Mouse (Mus musculus): ENCODE measurements around the gene Tuba1b.
A peak's percentile ranks its signal among the peaks of the same experiment; 100 is the strongest.
"Not testable (repeated sequence)": the region's sequence is repeated elsewhere in the genome, so short reads cannot be mapped to it uniquely, and the experiment has no call there.

The Tuba1b gene

GRCm38 (mm10) chr15:98953401-98954356, 19.3 kb upstream of the Tuba1b start, which contains the start of the genes Gm49450 and Tuba1a:
Gene Gm49450 (minus strand): TSS chr15:98953551.
Gene Tuba1a (minus strand): TSS chr15:98953703.
- DNase-seq = peak; percentile 93 to 95

DNA sequence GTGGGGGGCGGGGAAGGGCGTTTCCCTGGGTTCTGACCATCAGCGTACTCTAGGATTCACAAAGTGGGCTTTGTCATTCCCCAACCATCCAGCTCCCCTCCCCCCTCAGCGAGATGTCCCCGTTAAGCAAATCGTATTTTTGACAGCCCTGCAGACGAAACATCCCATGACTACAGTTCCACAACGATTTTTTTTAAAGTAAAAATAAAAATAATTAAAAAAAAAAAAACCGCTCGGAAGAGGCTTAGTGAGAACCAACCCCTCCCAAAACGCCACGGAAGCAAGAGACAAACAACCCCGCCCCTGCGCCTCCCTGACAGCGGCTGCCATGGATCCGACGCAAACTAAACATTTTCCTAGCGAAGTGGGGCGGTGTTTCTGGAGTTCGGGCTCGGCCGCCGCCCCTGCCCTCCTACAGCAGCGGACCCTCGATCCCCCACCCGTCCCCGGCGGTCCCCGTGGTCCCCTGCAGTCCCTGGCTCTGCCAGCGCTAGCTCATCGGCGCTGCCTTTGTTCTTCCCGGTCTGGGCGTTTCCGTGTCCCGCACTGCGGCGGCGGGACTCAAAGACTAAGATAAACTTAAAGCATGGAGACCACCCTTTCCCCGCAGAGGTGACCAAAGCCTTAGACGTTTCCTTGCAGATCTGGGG, 18.5 kb upstream of the Tuba1b start:
- peak; percentile 78 to 84 for DNase-seq

DNA sequence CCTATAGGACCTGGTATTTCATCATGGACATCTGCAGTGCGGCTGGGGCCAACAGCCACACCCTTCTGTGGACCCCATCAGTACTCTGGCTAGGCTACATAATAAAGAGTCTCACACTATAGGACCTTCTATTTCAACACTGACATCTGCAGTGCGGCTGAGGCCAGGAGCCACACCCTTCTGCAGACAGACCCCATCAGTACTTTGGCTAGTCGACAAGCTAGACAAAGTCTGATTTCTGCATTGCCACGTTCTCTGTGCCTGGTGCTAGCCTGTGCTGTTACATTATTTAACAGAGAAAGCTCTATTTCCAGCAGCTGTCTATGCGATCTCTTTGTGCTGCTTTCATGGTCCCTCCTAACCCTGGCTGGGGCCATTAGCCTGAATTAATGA, 17.7 kb upstream of the Tuba1b start:
- no peak for DNase-seq

DNA sequence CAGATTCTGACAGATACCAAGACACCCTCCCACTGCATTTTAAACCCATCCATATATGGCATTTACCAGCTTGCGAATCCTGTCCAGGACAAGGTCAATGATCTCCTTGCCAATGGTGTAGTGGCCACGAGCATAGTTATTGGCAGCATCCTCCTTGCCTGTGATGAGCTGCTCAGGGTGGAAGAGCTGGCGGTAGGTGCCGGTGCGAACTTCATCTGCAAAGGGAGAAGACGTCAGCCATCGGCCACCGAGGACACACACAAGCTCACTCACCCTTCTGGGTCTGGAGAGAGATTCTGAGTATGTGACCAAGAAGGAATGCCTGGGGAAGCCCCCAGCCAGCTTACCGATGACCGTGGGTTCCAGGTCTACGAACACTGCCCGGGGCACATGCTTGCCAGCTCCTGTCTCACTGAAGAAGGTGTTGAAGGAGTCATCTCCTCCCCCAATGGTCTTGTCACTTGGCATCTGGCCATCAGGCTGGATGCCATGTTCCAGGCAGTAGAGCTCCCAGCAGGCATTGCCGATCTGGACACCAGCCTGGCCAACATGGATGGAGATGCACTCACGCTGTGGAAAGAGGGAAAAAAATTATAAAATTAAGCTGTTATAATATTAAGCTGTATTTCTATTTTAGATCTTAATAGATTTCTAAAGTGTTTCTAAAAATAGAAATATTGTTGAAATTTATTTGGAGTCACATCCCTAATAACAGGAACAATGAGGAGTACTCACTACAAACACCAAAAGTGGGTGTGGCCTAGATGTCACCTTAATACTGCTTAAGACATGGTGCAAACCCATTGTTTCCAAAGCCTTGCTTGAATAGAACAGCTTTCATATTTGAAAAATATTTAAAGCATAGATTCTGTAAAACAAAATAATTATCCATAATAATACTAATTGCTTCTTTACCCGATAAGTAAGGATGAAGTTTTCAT, 17.0 kb upstream of the Tuba1b start:
- not testable (repeated sequence) for DNase-seq

- no peak for DNase-seq
Measured at GRCm38 (mm10) chr15:98949607-98949892, 15.2 kb upstream of the Tuba1b start.

- DNase-seq = no peak
Measured at GRCm38 (mm10) chr15:98948857-98949606, 14.7 kb upstream of the Tuba1b start.

DNA sequence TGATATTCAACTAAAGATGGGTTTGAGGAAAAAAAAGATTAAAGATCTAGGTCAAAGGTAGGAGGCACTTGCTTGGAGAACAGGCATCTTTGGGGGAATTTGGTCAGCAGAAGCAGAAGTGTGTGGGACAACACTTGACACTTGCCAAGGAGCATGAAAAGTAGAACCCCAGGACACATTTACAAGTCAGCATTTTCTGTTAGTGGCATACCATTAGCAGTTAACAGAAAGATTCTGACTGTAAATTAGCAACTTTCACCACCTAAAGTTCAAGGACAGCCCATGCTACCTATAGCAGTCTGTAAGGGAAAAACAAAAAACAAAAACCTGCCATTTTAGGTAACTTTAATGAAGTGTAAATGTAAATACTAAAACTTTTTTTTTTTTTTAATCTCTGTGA, 14.0 kb upstream of the Tuba1b start:
- no peak for DNase-seq

GRCm38 (mm10) chr15:98947884-98948283, 13.5 kb upstream of the Tuba1b start:
- DNase-seq = no peak

DNA sequence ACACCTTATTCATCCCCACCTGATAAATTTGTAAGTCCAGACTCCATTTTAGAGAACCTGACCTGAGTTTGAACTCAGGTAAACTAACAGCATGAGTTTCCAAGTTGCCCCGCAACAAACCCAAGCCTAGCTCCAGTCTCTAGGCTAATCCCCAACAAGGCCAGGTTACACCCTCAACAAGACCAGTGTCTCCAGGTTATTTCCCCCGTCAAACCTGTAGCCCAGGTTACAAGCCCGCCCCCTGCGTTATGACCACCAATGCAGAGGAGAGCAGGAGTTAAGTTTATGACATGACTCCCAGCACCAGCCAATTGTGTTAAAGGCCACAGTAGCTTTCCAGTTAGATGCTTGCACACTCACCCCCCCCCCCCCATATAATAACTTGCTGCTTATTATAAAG, 8.8 kb upstream of the Tuba1b start:
- peak; percentile 36 to 68 for DNase-seq

- no peak for DNase-seq
Measured at GRCm38 (mm10) chr15:98942081-98942480, 7.7 kb upstream of the Tuba1b start.

DNA sequence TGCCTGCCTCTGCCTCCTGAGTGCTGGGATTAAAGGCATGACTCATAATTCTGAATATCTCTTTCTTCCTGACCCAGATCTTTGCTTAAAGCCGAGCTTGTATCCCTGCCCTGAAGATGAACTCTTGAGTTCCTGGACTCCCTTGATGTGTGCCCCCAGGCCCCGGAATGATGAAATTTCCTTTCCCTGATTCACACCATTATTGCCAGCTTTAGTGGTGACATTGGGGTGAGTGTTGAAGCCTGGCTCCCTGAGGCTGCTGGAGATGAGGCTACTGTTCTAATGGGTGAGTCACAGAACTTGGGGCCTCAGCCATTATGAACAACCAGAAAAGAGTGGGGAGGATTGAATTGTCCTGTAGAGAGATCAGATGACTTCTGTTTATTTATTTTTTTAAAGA, 7.2 kb upstream of the Tuba1b start:
- no peak for DNase-seq

DNA sequence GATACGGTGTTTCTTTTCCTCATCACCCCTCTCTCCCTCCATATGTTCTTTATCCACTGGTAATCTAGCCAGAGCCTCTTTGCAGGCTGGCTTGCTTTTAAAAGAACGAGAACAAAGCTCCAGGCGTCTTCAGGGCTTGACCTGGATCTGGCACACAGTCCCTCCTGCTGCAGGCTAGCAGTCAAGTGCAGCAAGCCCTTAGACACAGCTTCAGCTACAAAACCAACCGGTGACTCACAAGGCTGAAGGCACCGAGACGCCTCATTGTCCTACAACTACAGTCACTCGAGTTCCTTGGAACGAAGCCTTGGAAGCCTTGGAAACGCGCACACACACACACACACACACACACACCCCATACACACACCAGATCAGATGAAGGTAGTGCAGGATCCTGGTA, 6.5 kb upstream of the Tuba1b start:
- DNase-seq = peak in 1 of 2 experiments; percentile 28

DNA sequence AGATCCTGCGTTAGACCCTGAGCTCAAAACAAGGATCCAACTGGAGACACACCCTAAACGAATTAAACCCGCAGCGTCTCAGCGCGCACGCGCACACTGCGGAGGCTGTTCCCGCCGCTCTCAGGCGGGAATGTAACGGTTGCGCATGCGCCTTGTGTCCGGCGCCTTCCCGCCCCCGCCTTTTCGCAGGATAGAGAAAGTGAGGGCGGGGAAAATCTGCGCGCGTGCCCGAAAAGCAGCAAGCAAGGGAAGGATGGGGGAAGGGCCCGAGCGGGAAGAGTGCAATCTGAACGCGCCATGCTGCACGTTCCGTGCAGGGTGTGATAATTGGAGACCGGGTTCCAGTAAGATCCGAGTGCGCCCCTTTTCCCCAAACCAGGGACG, 540 bp downstream of the Tuba1b start:
- DNase-seq = peak; percentile 96 to 97

DNA sequence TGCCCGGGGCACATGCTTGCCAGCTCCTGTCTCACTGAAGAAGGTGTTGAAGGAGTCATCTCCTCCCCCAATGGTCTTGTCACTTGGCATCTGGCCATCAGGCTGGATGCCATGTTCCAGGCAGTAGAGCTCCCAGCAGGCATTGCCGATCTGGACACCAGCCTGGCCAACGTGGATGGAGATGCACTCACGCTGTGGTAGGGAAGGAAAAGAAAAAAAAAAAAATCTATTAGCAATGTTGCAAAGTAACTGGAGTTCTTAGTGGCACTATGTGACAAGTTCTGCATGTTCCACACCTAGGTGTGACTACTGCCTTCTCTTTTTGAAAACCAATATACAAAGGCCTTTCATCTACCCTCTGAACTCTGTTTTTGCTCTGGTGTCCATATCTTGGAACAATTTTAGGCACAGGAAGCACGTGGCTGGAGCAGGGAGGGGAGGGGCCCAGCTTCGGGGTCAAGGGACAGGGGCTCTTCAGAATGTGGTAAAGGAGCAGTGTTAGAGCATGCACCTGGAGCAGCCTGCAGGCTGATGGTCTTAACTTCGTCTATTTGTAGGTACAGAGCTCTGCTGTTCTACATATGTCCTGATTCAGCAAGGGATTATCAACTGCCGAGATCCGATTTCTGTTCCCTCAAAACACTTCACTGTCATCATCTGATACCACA, 1.2 kb downstream of the Tuba1b start:
- not testable (repeated sequence) for DNase-seq

DNA sequence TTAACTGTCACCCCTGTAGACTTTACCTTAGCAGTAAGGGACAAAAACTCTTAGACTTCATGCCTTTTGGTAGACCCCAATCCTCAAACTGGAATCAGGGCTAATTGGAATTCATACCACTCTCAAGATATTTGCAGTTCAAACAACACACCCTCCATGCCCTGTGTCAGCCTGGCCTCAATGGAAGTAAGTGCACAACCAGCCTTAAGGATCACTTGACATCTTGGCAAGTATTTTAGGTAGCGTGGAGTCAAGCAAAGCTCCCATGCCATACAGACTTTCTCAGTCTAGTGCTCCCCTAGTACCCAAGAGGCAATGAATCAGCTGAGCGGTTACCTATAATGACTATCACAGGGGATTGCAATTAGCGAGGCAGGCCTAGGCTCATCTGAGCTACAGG, 3.4 kb downstream of the Tuba1b start:
- peak; percentile 43 to 63 for DNase-seq

- DNase-seq = no peak
Measured at GRCm38 (mm10) chr15:98930017-98930734, 4.2 kb downstream of the Tuba1b start.

DNA sequence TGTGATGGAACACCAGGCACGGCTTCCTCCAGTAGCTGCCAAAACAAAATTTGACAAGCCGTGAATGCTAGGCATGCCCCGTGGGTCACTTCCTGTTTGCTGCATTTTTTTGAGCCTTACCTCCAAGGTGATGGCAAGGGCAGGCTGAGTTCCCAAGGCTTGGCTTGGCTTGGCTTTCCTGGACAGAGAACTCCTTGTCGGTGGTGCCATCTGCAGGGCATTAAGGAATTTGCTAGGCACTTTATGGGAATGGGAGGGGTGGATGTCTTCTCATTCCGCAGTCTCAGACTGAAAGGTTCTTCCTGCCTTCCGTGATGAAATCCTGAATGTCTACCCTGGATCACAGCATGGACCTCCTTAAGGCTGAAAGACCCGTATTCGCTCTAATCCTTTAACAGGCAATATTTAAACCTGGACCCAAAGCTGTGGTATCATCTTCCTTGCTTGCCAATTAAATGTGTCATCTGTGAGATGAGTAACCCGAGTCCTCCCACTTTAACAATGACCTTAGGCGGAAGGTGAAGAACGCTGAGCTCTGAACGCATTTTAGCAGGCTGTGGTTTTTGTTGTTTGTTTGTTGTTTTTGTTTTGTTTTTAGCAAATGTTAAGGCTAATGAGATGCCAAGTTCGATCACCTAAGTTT, 5.6 kb downstream of the Tuba1b start:
- DNase-seq = peak; percentile 82 to 88

- DNase-seq = no peak
Measured at GRCm38 (mm10) chr15:98927566-98927965, 6.8 kb downstream of the Tuba1b start.

DNA sequence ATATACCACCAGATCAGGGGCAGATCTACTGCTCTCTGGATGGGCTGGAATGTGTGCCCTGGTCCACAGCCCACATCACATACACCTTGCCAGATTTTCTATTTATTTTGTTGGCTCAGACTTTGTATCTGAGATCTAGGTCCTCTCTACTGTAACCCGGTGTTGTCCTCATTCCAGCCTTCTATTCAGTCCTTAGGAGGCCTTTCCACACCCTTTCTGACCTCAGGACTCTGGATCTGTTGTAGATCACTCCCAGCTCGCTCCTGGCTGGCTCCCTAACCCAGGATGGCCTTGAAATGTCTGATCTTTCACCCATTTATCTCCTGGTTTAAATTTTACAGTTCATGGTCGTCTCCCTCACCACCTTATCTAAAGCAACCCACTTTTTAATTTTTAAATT, 9.7 kb downstream of the Tuba1b start:
- no peak for DNase-seq

DNA sequence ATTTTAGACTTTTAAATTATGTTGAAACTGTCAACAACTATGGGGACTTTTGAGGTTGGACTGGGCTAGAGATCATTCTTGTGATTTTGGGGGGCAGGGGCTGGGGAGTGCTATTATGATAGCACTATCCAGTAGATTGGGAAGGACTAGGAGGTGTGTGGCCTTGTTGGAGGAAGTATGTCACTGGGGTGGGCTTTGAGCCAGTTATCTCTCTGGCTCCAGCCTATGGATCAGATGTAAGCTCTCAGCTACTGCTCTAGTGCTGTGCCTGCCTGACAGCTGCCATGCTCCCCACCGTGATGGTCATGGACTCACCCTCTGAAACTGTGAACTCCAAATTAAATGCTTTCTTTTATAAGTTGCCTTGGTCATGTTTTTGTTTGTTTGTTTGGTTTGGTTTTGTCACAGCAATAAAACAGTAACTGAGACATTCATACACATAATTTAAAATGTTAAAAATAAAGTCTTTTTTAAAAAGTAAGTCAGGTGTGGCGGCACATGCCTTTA, 11.3 kb downstream of the Tuba1b start:
- DNase-seq = peak in 1 of 2 experiments; percentile 41

All from lung, adult 18-20 months (tissue).